7 mouse cellular contexts compared by ENCODE assay signal in the genomic region with DNA sequence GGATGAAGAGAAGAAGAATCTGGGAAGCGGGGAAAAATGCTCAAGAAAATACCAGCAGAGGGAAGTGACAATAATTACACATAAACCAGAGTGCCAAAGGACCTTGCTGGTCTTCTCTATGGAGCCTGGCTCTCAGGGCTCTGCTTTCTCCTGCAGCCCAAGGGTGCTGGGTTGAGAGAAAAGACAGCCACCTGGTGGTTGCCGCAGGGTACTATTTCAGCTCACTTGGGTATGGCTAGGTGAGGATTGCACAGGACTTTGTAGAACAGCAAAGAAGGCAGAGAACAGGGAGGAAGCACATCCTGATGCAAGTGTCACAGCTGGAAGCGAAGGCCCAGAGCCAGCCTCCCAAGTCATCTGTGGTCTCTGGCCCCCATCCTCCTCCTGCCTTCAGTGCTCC.
A peak's percentile ranks its signal among the peaks of the same experiment; 100 is the strongest.
DNase-seq lines count a peak whose midpoint lies in the region; ATAC-seq and TF ChIP-seq lines count a peak whose summit lies in the region.

No protein-coding gene starts in this region.

- DNase-seq in ES-E14 (ENCODE audit: low read depth, low spot score) (peak; percentile 17), adipocyte (ENCODE audit: low spot score) (peak; percentile 55)
- peak; percentile 50 for DNase-seq in embryonic facial prominence, embryonic 10.5 days (ENCODE audit: low spot score)
- peak; percentile 64 to 77 for DNase-seq in left cerebral cortex, postnatal 14 days (ENCODE audit: low spot score in 2 of 2)
- peak; percentile 79 for DNase-seq in midbrain, postnatal 0 days (ENCODE audit: low spot score)

- no peaks in the 10 kb centered on the region for H3K9me3 ChIP-seq in ES-E14 (ENCODE audit: control insufficient read depth, insufficient read depth, low read depth, low read length)
- H3K9me3 ChIP-seq in embryonic facial prominence, embryonic 10.5 days = no peaks in the 10 kb centered on the region
- no peaks in the 10 kb centered on the region for H3K9me3 ChIP-seq in hindbrain, embryonic 16.5 days (ENCODE audit: control insufficient read depth, low read length)
- no peaks in the 10 kb centered on the region for H3K9me3 ChIP-seq in midbrain, postnatal 0 days (ENCODE audit: low read length)

- intact Hi-C loops in left cerebral cortex, postnatal 14 days (cut with DNase I) = loop anchor here (5.0 kb wide), 1 partner anchor 785 kb away; no protein-coding TSS in a partner anchor

- peak; percentile 83 for TF ChIP-seq CTCF in midbrain, postnatal 0 days (IDR thresholded peaks at IDR 0.05)

- no peaks in the 10 kb centered on the region for H3K36me3 ChIP-seq in ES-E14 (ENCODE audit: control insufficient read depth, insufficient read depth, low read length, poor library complexity, severe bottlenecking)
- H3K36me3 ChIP-seq in embryonic facial prominence, embryonic 10.5 days (replicated peaks) = no peaks in the 10 kb centered on the region
- no peaks in the 10 kb centered on the region for H3K36me3 ChIP-seq in hindbrain, embryonic 16.5 days (ENCODE audit: control insufficient read depth, insufficient read depth, low read length)
- H3K36me3 ChIP-seq in midbrain, postnatal 0 days (ENCODE audit: insufficient read depth, low read length) = no peaks in the 10 kb centered on the region

- no peak overlapping the region for H3K4me3 ChIP-seq in ES-E14 (ENCODE audit: insufficient read depth in 1 of 2, low read depth in 1 of 2, low read length in 2 of 2, poor library complexity in 1 of 2, severe bottlenecking in 1 of 2)
- H3K4me3 ChIP-seq in embryonic facial prominence, embryonic 10.5 days = no peak overlapping the region
- H3K4me3 ChIP-seq in hindbrain, embryonic 16.5 days (ENCODE audit: low read length) = no peak overlapping the region
- H3K4me3 ChIP-seq in midbrain, postnatal 0 days (ENCODE audit: low read depth, low read length) = no peak overlapping the region

- 44% methylated on average over 3 of the region's 3 CpGs for WGBS in embryonic facial prominence, embryonic 10.5 days
- WGBS in hindbrain, embryonic 16.5 days = 59% methylated on average over 3 of the region's 3 CpGs
- 57% methylated on average over 3 of the region's 3 CpGs for WGBS in midbrain, postnatal 0 days

- no peak overlapping the region for H3K9ac ChIP-seq in ES-E14 (ENCODE audit: insufficient read depth, low read depth, low read length, poor library complexity, severe bottlenecking)
- no peak overlapping the region for H3K9ac ChIP-seq in hindbrain, embryonic 16.5 days (ENCODE audit: low read depth, low read length)
- no peak overlapping the region for H3K9ac ChIP-seq in midbrain, postnatal 0 days (replicated peaks; ENCODE audit: low read length, poor library complexity, severe bottlenecking)

- ATAC-seq in hindbrain, embryonic 16.5 days = peak; percentile 83; the same call in 1 of the 2 replicates
- peak; percentile 68; the same call in 1 of the 2 replicates for ATAC-seq in midbrain, postnatal 0 days (ENCODE audit: low FRiP score)
- no peak for ATAC-seq in erythroid progenitor cell, adult 5-6 weeks (replicated peaks; ENCODE audit: low FRiP score, poor library complexity, severe bottlenecking)

- H3K27ac ChIP-seq in ES-E14 (ENCODE audit: insufficient read depth, low read depth, low read length, poor library complexity, severe bottlenecking) = no peak overlapping the region
- H3K27ac ChIP-seq in embryonic facial prominence, embryonic 10.5 days (replicated peaks) = no peak overlapping the region
- H3K27ac ChIP-seq in hindbrain, embryonic 16.5 days (ENCODE audit: low read depth, low read length) = no peak overlapping the region
- no peak overlapping the region for H3K27ac ChIP-seq in midbrain, postnatal 0 days (ENCODE audit: low read depth, low read length)

- no peak overlapping the region for H3K4me2 ChIP-seq in hindbrain, embryonic 16.5 days (ENCODE audit: low read length)
- H3K4me2 ChIP-seq in midbrain, postnatal 0 days (ENCODE audit: low read depth, low read length, poor library complexity, severe bottlenecking) = no peak overlapping the region

- no peaks in the 10 kb centered on the region for H3K4me1 ChIP-seq in ES-E14 (ENCODE audit: control insufficient read depth in 2 of 2, insufficient read depth in 2 of 2, low read length in 2 of 2, poor library complexity in 1 of 2)
- H3K4me1 ChIP-seq in embryonic facial prominence, embryonic 10.5 days = no peaks in the 10 kb centered on the region; the same call in 1 of the 2 replicates
- no peaks in the 10 kb centered on the region for H3K4me1 ChIP-seq in hindbrain, embryonic 16.5 days (ENCODE audit: control insufficient read depth, insufficient read depth, low read depth, low read length)
- no peaks in the 10 kb centered on the region for H3K4me1 ChIP-seq in midbrain, postnatal 0 days (ENCODE audit: insufficient read depth, low read length)

- no peaks in the 10 kb centered on the region for H3K27me3 ChIP-seq in embryonic facial prominence, embryonic 10.5 days (replicated peaks; ENCODE audit: low read depth, poor library complexity, severe bottlenecking)
- H3K27me3 ChIP-seq in hindbrain, embryonic 16.5 days (replicated peaks; ENCODE audit: control insufficient read depth, insufficient read depth, low read length) = no peaks in the 10 kb centered on the region
- no peaks in the 10 kb centered on the region for H3K27me3 ChIP-seq in midbrain, postnatal 0 days (ENCODE audit: insufficient read depth, low read length)

- in situ Hi-C loops in ES-E14 (cut with MboI; ENCODE audit: low sequenced_read_pairs in 2 of 2, unreplicated experiment in 2 of 2) = no loop called here

TF ChIP-seq in ES-E14, 5 proteins besides CTCF, POLR2A, EP300 and RAD21:
- TF ChIP-seq HCFC1 (IDR thresholded peaks at IDR 0.05; ENCODE audit: borderline replicate concordance, insufficient read depth, low read length) (no peak), ZNF384 (IDR thresholded peaks at IDR 0.05; ENCODE audit: low read depth, low read length) (no peak), MAFK (IDR thresholded peaks at IDR 0.05; ENCODE audit: insufficient read depth, low read depth, low read length) (no peak), CHD2 (IDR thresholded peaks at IDR 0.05; ENCODE audit: low read depth, low read length) (no peak)

Comparison
In these comparisons a context has a peak if more than half of its experiments do, and no peak if none do; other contexts are left out.
1. DNase-seq: peak in every context shown above with its lines; median percentile 79 in midbrain, postnatal 0 days; 70 in left cerebral cortex, postnatal 14 days; 55 in adipocyte; 50 in embryonic facial prominence, embryonic 10.5 days; 17 in ES-E14.